Mouse (Mus musculus): Measurements from ENCODE around the gene Kmo. TPM values are rescaled to one million over a fixed set of nuclear protein-coding genes. Genes with fewer than 3 reads are reported as not detected.

Gene Kmo
- polyA plus RNA-seq, 1 experiment: 11.8 TPM

DNA sequence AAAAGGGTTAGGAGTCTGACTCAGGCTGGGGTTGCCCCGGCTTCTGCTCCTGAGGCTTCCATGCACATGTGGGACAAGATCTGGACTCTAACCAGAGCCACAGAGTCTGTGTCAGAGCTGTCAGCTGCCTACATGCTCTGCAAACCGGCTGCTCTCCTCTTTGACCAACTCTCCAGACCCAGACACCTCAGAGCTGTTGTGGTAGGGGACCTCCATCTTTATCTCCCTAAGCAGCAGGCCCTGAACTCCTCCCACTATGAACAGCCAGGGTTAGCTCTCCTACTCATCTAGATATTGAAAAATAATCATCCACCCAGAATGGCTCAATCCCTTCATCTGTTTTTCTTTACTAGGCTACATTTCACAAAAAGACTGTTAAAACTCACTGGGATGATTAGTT is 34.9 kb upstream of the Kmo start:
- WGBS: 75% methylated on average over 2 of the region's 2 CpGs
- Histone ChIP-seq H3K36me3 (ENCODE audit: control insufficient read depth, insufficient read depth, low read length) (no peaks in the 10 kb centered on the region), H3K27ac (ENCODE audit: insufficient read depth, low read length) (no peak overlapping the region), H3K4me3 (ENCODE audit: extremely low read depth, insufficient read depth, insufficient read length) (no peak overlapping the region), H3K4me1 (ENCODE audit: control insufficient read depth, insufficient read depth, insufficient read length) (no peaks in the 10 kb centered on the region), H3K27me3 (ENCODE audit: control insufficient read depth, insufficient read depth, low read length) (no peaks in the 10 kb centered on the region)
- no peak for DNase-seq (ENCODE audit: low read depth in 1 of 2, low spot score in 2 of 2)
- TF ChIP-seq POLR2A (IDR thresholded peaks at IDR 0.05; ENCODE audit: low read depth, low read length) (no peak), CTCF (IDR thresholded peaks at IDR 0.05; ENCODE audit: extremely low read depth, insufficient read depth, insufficient read length, insufficient replicate concordance) (no peak)

DNA sequence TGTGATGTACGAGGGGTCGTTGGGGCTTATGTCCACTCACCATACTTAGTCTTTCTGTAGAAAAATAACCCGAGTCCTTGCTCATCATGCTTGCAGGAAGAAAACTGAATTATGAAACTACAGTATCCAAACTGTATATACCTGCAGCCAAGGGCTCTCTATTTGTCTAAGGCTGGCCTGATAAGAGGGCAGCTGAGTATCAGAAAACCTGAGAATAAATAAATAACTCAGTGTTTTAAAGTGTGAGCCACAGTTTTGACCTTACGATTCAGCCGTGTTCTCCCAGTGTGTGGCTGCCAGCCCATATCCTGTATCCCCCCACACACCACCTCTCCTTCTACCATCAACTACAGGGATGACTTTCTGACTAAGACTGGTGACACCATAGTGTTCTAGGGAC is 33.5 kb upstream of the Kmo start:
- Histone ChIP-seq H3K4me1 (ENCODE audit: control insufficient read depth, insufficient read depth, insufficient read length) (no peaks in the 10 kb centered on the region), H3K36me3 (ENCODE audit: control insufficient read depth, insufficient read depth, low read length) (no peaks in the 10 kb centered on the region), H3K27me3 (ENCODE audit: control insufficient read depth, insufficient read depth, low read length) (no peaks in the 10 kb centered on the region), H3K27ac (ENCODE audit: insufficient read depth, low read length) (no peak overlapping the region), H3K4me3 (ENCODE audit: extremely low read depth, insufficient read depth, insufficient read length) (no peak overlapping the region)
- no peak for DNase-seq (ENCODE audit: low read depth in 1 of 2, low spot score in 2 of 2)
- TF ChIP-seq CTCF (IDR thresholded peaks at IDR 0.05; ENCODE audit: extremely low read depth, insufficient read depth, insufficient read length, insufficient replicate concordance): no peak
- TF ChIP-seq POLR2A (IDR thresholded peaks at IDR 0.05; ENCODE audit: low read depth, low read length): no peak
- 84% methylated on average over 5 of the region's 5 CpGs for WGBS

DNA sequence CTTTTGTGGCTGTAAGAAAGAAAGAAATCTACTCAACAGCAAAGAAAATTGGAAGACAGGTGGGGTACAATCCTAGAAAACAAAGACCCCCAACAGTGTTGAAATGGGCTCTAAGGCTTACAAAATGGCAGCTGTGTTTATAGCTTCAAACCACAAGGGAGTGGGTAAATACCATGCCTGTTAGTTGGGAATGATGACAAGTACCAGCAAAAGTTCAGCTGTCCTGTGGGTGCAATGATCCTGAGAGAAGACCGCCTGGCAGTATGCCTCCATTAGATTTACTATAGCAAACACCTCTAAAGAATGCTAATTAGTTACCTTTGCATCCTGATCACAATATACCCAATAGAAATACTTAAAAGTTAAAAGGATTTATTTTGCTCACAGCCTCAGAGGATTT is 27.3 kb upstream of the Kmo start:
- TF ChIP-seq POLR2A (IDR thresholded peaks at IDR 0.05; ENCODE audit: low read depth, low read length) (no peak), CTCF (IDR thresholded peaks at IDR 0.05; ENCODE audit: extremely low read depth, insufficient read depth, insufficient read length, insufficient replicate concordance) (no peak)
- Histone ChIP-seq H3K36me3 (ENCODE audit: control insufficient read depth, insufficient read depth, low read length) (no peaks in the 10 kb centered on the region), H3K27ac (ENCODE audit: insufficient read depth, low read length) (no peak overlapping the region), H3K27me3 (ENCODE audit: control insufficient read depth, insufficient read depth, low read length) (no peaks in the 10 kb centered on the region), H3K4me3 (ENCODE audit: extremely low read depth, insufficient read depth, insufficient read length) (no peak overlapping the region), H3K4me1 (ENCODE audit: control insufficient read depth, insufficient read depth, insufficient read length) (no peaks in the 10 kb centered on the region)
- WGBS: 100% methylated on average over 1 of the region's 1 CpGs
- no peak for DNase-seq (ENCODE audit: low read depth in 1 of 2, low spot score in 2 of 2)

DNA sequence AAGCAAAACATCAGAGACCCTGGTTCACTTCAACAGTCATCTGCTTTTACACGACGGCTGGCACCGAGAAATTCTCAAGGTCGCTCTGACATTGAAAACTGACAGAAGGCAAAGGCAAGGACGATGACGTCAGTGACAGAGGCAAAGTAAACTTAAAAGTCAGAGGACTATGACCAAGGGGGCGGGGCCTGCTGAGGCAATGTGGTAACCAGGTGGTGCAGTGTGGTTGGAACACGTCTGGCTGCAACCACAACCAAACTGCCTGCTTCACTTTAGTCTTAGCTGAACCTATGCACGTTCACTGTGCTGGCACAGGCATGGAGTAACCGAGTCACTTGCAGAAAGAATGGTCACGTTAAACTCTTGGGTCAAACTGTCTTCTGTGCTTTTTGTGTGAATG is 17.9 kb upstream of the Kmo start:
- Histone ChIP-seq H3K4me3 (ENCODE audit: extremely low read depth, insufficient read depth, insufficient read length) (no peak overlapping the region), H3K27me3 (ENCODE audit: control insufficient read depth, insufficient read depth, low read length) (no peaks in the 10 kb centered on the region), H3K4me1 (ENCODE audit: control insufficient read depth, insufficient read depth, insufficient read length) (no peaks in the 10 kb centered on the region), H3K27ac (ENCODE audit: insufficient read depth, low read length) (no peak overlapping the region), H3K36me3 (ENCODE audit: control insufficient read depth, insufficient read depth, low read length) (peaks cover 36% of the 10 kb centered on the region)
- TF ChIP-seq POLR2A (IDR thresholded peaks at IDR 0.05; ENCODE audit: low read depth, low read length) (no peak), CTCF (IDR thresholded peaks at IDR 0.05; ENCODE audit: extremely low read depth, insufficient read depth, insufficient read length, insufficient replicate concordance) (no peak)
- DNase-seq (ENCODE audit: low read depth in 1 of 2, low spot score in 2 of 2): no peak
- WGBS: 78% methylated on average over 11 of the region's 11 CpGs

DNA sequence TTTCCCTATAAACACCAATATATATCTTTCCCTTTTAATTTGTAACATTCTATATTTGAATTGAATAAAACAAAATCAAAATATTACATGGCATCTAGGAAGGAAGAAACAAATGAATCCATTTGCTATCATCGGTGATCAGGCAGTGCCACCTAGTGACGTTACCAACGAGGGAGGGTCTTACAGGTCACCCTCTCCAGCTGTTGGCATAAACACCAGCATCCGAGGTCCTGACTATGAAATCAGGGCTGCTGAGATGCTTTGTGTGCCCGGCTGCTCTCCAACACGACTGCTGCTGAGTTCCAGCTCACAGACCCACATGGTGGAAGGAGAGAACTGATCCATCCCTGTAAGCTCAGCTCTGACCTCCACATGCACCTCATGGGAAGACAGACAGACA is 16.8 kb upstream of the Kmo start:
- no peaks in the 10 kb centered on the region for H3K4me1 ChIP-seq (ENCODE audit: control insufficient read depth, insufficient read depth, insufficient read length)
- H3K4me3 ChIP-seq (ENCODE audit: extremely low read depth, insufficient read depth, insufficient read length): no peak overlapping the region
- TF ChIP-seq POLR2A (IDR thresholded peaks at IDR 0.05; ENCODE audit: low read depth, low read length): no peak
- no peak for TF ChIP-seq CTCF (IDR thresholded peaks at IDR 0.05; ENCODE audit: extremely low read depth, insufficient read depth, insufficient read length, insufficient replicate concordance)
- no peak overlapping the region for H3K27ac ChIP-seq (ENCODE audit: insufficient read depth, low read length)
- WGBS: 82% methylated on average over 6 of the region's 6 CpGs
- no peak for DNase-seq (ENCODE audit: low read depth in 1 of 2, low spot score in 2 of 2)
- peaks cover 47% of the 10 kb centered on the region for H3K36me3 ChIP-seq (ENCODE audit: control insufficient read depth, insufficient read depth, low read length)
- H3K27me3 ChIP-seq (ENCODE audit: control insufficient read depth, insufficient read depth, low read length): no peaks in the 10 kb centered on the region

DNA sequence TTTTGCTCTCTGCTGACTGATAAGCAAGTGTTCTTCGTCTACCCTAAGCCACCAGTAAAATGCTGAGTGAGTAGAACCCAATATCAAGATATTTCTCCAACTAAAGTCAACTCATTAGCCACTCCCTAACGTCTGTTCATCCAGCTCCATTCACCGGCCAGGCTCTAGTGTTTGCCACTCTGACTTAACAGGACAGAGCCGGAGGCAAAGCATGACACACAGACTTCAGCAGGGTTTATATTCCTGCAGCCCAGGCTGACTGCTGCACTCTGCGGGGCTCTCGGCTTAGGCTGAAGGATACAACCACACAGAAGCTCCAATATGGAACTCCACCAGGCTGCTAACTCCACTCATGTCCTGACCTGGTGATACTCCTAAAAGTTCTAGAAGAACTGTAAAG is 12.9 kb upstream of the Kmo start:
- TF ChIP-seq POLR2A (IDR thresholded peaks at IDR 0.05; ENCODE audit: low read depth, low read length): no peak
- TF ChIP-seq CTCF (IDR thresholded peaks at IDR 0.05; ENCODE audit: extremely low read depth, insufficient read depth, insufficient read length, insufficient replicate concordance): no peak
- Histone ChIP-seq H3K4me3 (ENCODE audit: extremely low read depth, insufficient read depth, insufficient read length) (no peak overlapping the region), H3K27ac (ENCODE audit: insufficient read depth, low read length) (no peak overlapping the region), H3K4me1 (ENCODE audit: control insufficient read depth, insufficient read depth, insufficient read length) (no peaks in the 10 kb centered on the region), H3K36me3 (ENCODE audit: control insufficient read depth, insufficient read depth, low read length) (peaks cover 48% of the 10 kb centered on the region), H3K27me3 (ENCODE audit: control insufficient read depth, insufficient read depth, low read length) (no peaks in the 10 kb centered on the region)
- 91% methylated on average over 6 of the region's 6 CpGs for WGBS
- DNase-seq (ENCODE audit: low read depth in 1 of 2, low spot score in 2 of 2): no peak

DNA sequence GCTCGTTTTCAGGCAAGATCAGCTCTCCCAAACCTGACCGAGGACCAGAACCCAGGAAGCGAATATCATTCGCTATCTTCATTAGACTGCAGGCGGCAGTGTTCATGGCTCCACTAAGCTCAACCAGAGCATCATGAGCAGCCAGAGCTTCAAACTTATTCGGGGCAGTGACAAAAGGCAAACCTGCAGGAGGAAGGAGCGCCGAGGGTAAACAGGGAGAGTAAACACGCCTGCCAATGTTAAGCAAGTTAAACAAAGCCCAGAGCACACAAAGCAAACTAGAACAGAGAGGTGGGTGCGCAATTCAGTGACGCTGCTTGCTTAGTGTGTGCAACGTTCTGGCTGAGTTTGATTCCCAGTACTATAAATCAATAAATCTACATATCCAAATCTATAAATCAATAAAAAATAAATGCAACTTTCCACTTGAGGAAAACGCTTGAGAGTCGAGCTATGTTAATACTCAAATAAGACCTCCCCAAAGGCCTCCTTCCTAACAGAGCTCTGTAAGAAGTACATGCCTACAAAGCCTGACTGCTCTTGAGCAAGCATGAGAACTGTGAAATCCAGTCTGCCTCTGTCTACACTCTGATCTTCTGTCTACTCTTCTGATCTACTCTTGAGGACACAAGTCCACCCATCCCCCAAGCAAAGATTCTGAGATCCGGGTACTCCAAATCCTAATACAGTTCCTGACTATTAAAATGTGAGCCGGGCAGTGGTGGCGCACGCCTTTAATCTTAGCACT is 12.2 kb upstream of the Kmo start:
- no peak for DNase-seq (ENCODE audit: low read depth in 1 of 2, low spot score in 2 of 2)

More for the DNA sequence above, 12.2 kb upstream of the Kmo start:
- Histone ChIP-seq H3K27ac (ENCODE audit: insufficient read depth, low read length) (no peak overlapping the region), H3K27me3 (ENCODE audit: control insufficient read depth, insufficient read depth, low read length) (no peaks in the 10 kb centered on the region), H3K36me3 (ENCODE audit: control insufficient read depth, insufficient read depth, low read length) (peaks cover 45% of the 10 kb centered on the region), H3K4me3 (ENCODE audit: extremely low read depth, insufficient read depth, insufficient read length) (no peak overlapping the region), H3K4me1 (ENCODE audit: control insufficient read depth, insufficient read depth, insufficient read length) (no peaks in the 10 kb centered on the region)
- no peak for TF ChIP-seq POLR2A (IDR thresholded peaks at IDR 0.05; ENCODE audit: low read depth, low read length)
- no peak for TF ChIP-seq CTCF (IDR thresholded peaks at IDR 0.05; ENCODE audit: extremely low read depth, insufficient read depth, insufficient read length, insufficient replicate concordance)
- WGBS: 94% methylated on average over 18 of the region's 18 CpGs

All from spleen, adult 2 months (tissue).